Mouse (Mus musculus): ENCODE measurements around the gene Lrrc61. TPM values are rescaled to one million over a fixed set of nuclear protein-coding genes. Genes with fewer than 3 reads are reported as not detected.

Lrrc61 gene
- total and polyA plus RNA-seq, 2 experiments from 2014 or later, result 15.7 to 32.0 TPM

GRCm38 (mm10) chr6:48529871-48530440 lies 24.6 kb upstream of the Lrrc61 start:
- TF ChIP-seq CTCF (IDR thresholded peaks at IDR 0.05; ENCODE audit: low read depth), result no peak
- Histone ChIP-seq H3K9me3 (ENCODE audit: low read length) (no peaks in the 10 kb centered on the region), H3K4me1 (ENCODE audit: insufficient read depth, low read length) (no peaks in the 10 kb centered on the region), H3K27me3 (ENCODE audit: insufficient read depth, low read length) (no peaks in the 10 kb centered on the region), H3K4me3 (ENCODE audit: low read length) (no peak overlapping the region), H3K36me3 (ENCODE audit: insufficient read depth, low read length) (peaks cover 8% of the 10 kb centered on the region; the same call in 1 of the 2 replicates), H3K9ac (replicated peaks; ENCODE audit: low read length) (no peak overlapping the region), H3K4me2 (ENCODE audit: low read depth, low read length) (no peak overlapping the region), H3K27ac (no peak overlapping the region)
- ATAC-seq (no peak), DNase-seq (ENCODE audit: low spot score) (no peak)
- WGBS, result 75% methylated on average over 16 of the region's 16 CpGs

DNA sequence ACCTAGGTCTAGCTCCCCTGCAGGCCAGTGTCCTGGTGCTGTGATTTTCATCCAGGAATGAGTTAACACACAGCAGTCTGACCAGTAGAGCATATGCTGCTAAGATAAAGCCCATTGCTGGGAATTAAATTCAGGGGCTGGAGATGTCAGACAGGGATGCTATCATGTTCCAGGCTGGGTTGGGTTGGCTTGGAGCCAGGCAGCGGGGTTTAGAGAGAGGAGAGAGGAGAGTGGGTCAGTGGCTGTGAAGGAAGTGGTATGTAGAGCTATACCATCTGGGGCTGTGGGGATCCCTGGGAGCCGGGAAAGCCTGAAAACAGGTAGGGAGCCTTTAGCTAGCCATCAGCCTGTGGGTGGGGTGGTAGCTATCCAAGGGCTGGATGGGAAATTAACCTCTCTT lies 23.7 kb upstream of the Lrrc61 start:
- no peaks in the 10 kb centered on the region for H3K4me1 ChIP-seq (ENCODE audit: insufficient read depth, low read length)
- ATAC-seq (no peak), DNase-seq (ENCODE audit: low spot score) (no peak)
- H3K9me3 ChIP-seq (ENCODE audit: low read length), result no peaks in the 10 kb centered on the region
- no peak overlapping the region for H3K4me2 ChIP-seq (ENCODE audit: low read depth, low read length)
- no peak for TF ChIP-seq CTCF (IDR thresholded peaks at IDR 0.05; ENCODE audit: low read depth)
- no peaks in the 10 kb centered on the region for H3K27me3 ChIP-seq (ENCODE audit: insufficient read depth, low read length)
- no peak overlapping the region for H3K4me3 ChIP-seq (ENCODE audit: low read length)
- no peak overlapping the region for H3K27ac ChIP-seq
- WGBS, result 70% methylated on average over 2 of the region's 2 CpGs
- H3K9ac ChIP-seq (replicated peaks; ENCODE audit: low read length), result no peak overlapping the region
- peaks cover 8% of the 10 kb centered on the region; the same call in 1 of the 2 replicates for H3K36me3 ChIP-seq (ENCODE audit: insufficient read depth, low read length)

- Histone ChIP-seq H3K4me3 (ENCODE audit: low read length) (no peak overlapping the region), H3K27me3 (ENCODE audit: insufficient read depth, low read length) (no peaks in the 10 kb centered on the region), H3K9ac (replicated peaks; ENCODE audit: low read length) (no peak overlapping the region), H3K9me3 (ENCODE audit: low read length) (no peaks in the 10 kb centered on the region), H3K4me2 (ENCODE audit: low read depth, low read length) (no peak overlapping the region), H3K4me1 (ENCODE audit: insufficient read depth, low read length) (peaks cover 13% of the 10 kb centered on the region), H3K36me3 (ENCODE audit: insufficient read depth, low read length) (no peaks in the 10 kb centered on the region), H3K27ac (no peak overlapping the region)
- no peak for DNase-seq (ENCODE audit: low spot score)
- no peak for TF ChIP-seq CTCF (IDR thresholded peaks at IDR 0.05; ENCODE audit: low read depth)
- 82% methylated on average over 2 of the region's 2 CpGs for WGBS
- no peak for ATAC-seq
Measured at GRCm38 (mm10) chr6:48533475-48533874, 21.1 kb upstream of the Lrrc61 start.

DNA sequence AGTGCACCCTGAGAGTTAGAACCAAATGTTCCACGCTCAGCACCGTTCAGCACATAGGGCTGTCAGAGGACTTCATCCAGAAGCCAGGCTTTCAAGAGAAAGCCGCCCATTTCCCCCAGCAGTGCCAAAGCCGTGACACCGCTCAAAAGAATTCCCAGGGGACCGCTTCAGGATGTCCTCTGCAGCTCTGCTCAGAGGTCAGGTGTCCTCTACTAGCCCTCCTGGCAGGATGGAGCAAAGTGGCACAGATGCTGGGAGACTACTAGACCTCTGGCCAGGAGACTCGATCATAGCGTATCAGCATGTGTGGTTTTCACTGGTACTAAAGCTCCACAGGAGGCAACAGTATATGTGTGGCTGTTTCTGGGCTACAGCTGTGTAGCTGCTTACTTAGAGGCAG lies 19.7 kb upstream of the Lrrc61 start:
- peaks cover 13% of the 10 kb centered on the region for H3K4me1 ChIP-seq (ENCODE audit: insufficient read depth, low read length)
- DNase-seq (ENCODE audit: low spot score), result no peak
- no peak overlapping the region for H3K27ac ChIP-seq
- WGBS, result 79% methylated on average over 8 of the region's 8 CpGs
- H3K4me3 ChIP-seq (ENCODE audit: low read length), result no peak overlapping the region
- ATAC-seq, result no peak
- no peaks in the 10 kb centered on the region for H3K27me3 ChIP-seq (ENCODE audit: insufficient read depth, low read length)
- no peaks in the 10 kb centered on the region for H3K9me3 ChIP-seq (ENCODE audit: low read length)
- H3K36me3 ChIP-seq (ENCODE audit: insufficient read depth, low read length), result no peaks in the 10 kb centered on the region
- H3K4me2 ChIP-seq (ENCODE audit: low read depth, low read length), result no peak overlapping the region
- no peak overlapping the region for H3K9ac ChIP-seq (replicated peaks; ENCODE audit: low read length)
- TF ChIP-seq CTCF (IDR thresholded peaks at IDR 0.05; ENCODE audit: low read depth), result no peak

- WGBS, result 71% methylated on average over 4 of the region's 4 CpGs
- no peak overlapping the region for H3K9ac ChIP-seq (replicated peaks; ENCODE audit: low read length)
- TF ChIP-seq CTCF (IDR thresholded peaks at IDR 0.05; ENCODE audit: low read depth), result no peak
Measured at GRCm38 (mm10) chr6:48536091-48536490, 18.5 kb upstream of the Lrrc61 start.

GRCm38 (mm10) chr6:48537105-48537954 lies 17.3 kb upstream of the Lrrc61 start, which contains the start of gene Atp6v0e2:
Gene Atp6v0e2 (plus strand): TSS chr6:48537615.
- WGBS, result 3% methylated on average over 38 of the region's 38 CpGs
- peak within 1 kb of the TSS; percentile 55 for H3K4me3 ChIP-seq (ENCODE audit: low read length)
- TF ChIP-seq CTCF (IDR thresholded peaks at IDR 0.05; ENCODE audit: low read depth), result no peak

More at GRCm38 (mm10) chr6:48536091-48536490, 18.5 kb upstream of the Lrrc61 start:
- ATAC-seq, result no peak
- Histone ChIP-seq H3K4me2 (ENCODE audit: low read depth, low read length) (no peak overlapping the region), H3K36me3 (ENCODE audit: insufficient read depth, low read length) (peaks cover 8% of the 10 kb centered on the region; the same call in 1 of the 2 replicates), H3K27ac (no peak overlapping the region), H3K27me3 (ENCODE audit: insufficient read depth, low read length) (no peaks in the 10 kb centered on the region), H3K4me3 (ENCODE audit: low read length) (no peak overlapping the region), H3K9me3 (ENCODE audit: low read length) (no peaks in the 10 kb centered on the region), H3K4me1 (ENCODE audit: insufficient read depth, low read length) (peaks cover 13% of the 10 kb centered on the region)
- DNase-seq (ENCODE audit: low spot score), result no peak

More at GRCm38 (mm10) chr6:48537105-48537954, 17.3 kb upstream of the Lrrc61 start, which contains the start of gene Atp6v0e2:
- peak; percentile 94 for ATAC-seq
- Histone ChIP-seq H3K4me1 (ENCODE audit: insufficient read depth, low read length) (peaks cover 13% of the 10 kb centered on the region), H3K9me3 (ENCODE audit: low read length) (no peaks in the 10 kb centered on the region), H3K9ac (replicated peaks; ENCODE audit: low read length) (peak within 1 kb of the TSS; percentile 85), H3K27me3 (ENCODE audit: insufficient read depth, low read length) (no peaks in the 10 kb centered on the region), H3K36me3 (ENCODE audit: insufficient read depth, low read length) (peaks cover 14% of the 10 kb centered on the region; the same call in 1 of the 2 replicates), H3K4me2 (ENCODE audit: low read depth, low read length) (peak within 1 kb of the TSS; percentile 76), H3K27ac (peak within 1 kb of the TSS; percentile 90)
- peak; percentile 99 for DNase-seq (ENCODE audit: low spot score)

All from hindbrain, postnatal 0 days (tissue).